In the genomic region with DNA sequence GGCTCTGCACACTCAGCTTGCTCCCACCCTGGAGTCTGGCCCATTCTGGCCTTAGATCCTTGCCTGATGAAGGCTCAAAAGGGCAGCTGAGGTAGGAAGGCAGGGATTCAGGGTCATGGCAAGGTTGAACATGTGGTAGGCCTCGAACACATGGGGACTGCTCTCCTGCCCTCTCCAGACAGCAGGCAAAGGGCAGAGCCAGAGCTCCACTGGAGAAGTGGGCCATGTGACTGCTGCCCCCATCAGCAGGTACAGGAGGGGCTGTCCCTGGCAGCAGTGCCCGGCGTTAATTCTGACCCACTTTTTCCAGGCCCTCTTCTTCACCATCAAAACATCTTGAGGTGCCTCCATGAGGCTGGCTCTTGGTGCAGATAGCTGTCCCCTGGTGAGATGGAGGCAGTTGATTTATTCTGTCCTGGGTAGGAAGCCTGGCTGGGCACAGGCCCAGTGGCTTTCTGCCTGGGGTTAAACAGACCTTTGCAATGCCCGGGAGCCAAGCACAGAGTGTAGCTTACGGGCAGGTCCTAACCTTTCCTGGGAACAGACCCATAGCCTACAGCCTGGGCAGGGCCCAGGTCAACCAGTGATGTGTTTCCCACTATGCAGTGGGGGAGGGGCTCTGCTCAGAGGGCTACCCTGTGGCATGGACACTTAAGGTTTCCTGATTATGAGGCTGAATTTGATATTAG, we compare ENCODE assay signal across 8 mouse cellular contexts. TPM values are rescaled to one million over a fixed set of nuclear protein-coding genes. Genes with fewer than 3 reads are reported as not detected.
DNase-seq lines count a peak whose midpoint lies in the region; ATAC-seq lines count a peak whose summit lies in the region.

No protein-coding gene starts in this region.

- H3K4me3 ChIP-seq in heart, embryonic 15.5 days = peak overlapping the region; percentile 86
- peak overlapping the region; percentile 97 for H3K4me3 ChIP-seq in brown adipose tissue, adult 24 weeks (ENCODE audit: insufficient read depth, low read depth, low read length)
- peak overlapping the region; percentile 78 for H3K4me3 ChIP-seq in liver, embryonic 13.5 days (replicated peaks)

- H3K36me3 ChIP-seq in heart, embryonic 15.5 days = peaks cover 28% of the 10 kb centered on the region
- peaks cover 56% of the 10 kb centered on the region for H3K36me3 ChIP-seq in liver, embryonic 13.5 days

- DNase-seq in heart, adult 8-10 months (ENCODE audit: low spot score) = no peak
- peak; percentile 76 to 84 for DNase-seq in gastrocnemius, adult 8-10 months (ENCODE audit: low spot score in 2 of 2)
- no peak for DNase-seq in liver, embryonic 13.5 days
- no peak for DNase-seq in layer of hippocampus, postnatal 25 days (ENCODE audit: extremely low spot score in 1 of 2, low spot score in 1 of 2)
- DNase-seq in testis, postnatal 14 days (ENCODE audit: low spot score) = no peak

- no peaks in the 10 kb centered on the region for H3K27me3 ChIP-seq in heart, embryonic 15.5 days
- H3K27me3 ChIP-seq in liver, embryonic 13.5 days = no peaks in the 10 kb centered on the region

- 61% methylated on average over 5 of the region's 5 CpGs for WGBS in heart, embryonic 15.5 days
- 50% methylated on average over 5 of the region's 5 CpGs for WGBS in liver, embryonic 13.5 days (ENCODE audit: insufficient replicate concordance)

- peaks cover 59% of the 10 kb centered on the region for H3K4me1 ChIP-seq in heart, embryonic 15.5 days (replicated peaks)
- peaks cover 24% of the 10 kb centered on the region for H3K4me1 ChIP-seq in brown adipose tissue, adult 24 weeks (ENCODE audit: control insufficient read depth, insufficient read depth, insufficient read length, low read length)
- peaks cover 78% of the 10 kb centered on the region for H3K4me1 ChIP-seq in liver, embryonic 13.5 days (replicated peaks)

- no peak for ATAC-seq in heart, embryonic 15.5 days (replicated peaks; ENCODE audit: insufficient number of reproducible peaks, insufficient read depth, low FRiP score, low read depth)
- no peak for ATAC-seq in liver, embryonic 13.5 days (ENCODE audit: low read depth)
- ATAC-seq in megakaryocyte-erythroid progenitor cell, adult 5-6 weeks (replicated peaks; ENCODE audit: low FRiP score, low TSS enrichment, poor library complexity, severe bottlenecking) = no peak

- H3K9me3 ChIP-seq in heart, embryonic 15.5 days (replicated peaks) = no peaks in the 10 kb centered on the region
- no peaks in the 10 kb centered on the region for H3K9me3 ChIP-seq in liver, embryonic 13.5 days (replicated peaks)

- H3K4me2 ChIP-seq in heart, embryonic 15.5 days = peak overlapping the region; percentile 66
- H3K4me2 ChIP-seq in liver, embryonic 13.5 days = peak overlapping the region; percentile 99

- H3K27ac ChIP-seq in heart, embryonic 15.5 days = peak overlapping the region; percentile 52
- H3K27ac ChIP-seq in brown adipose tissue, adult 24 weeks (replicated peaks; ENCODE audit: low read depth, low read length) = peak overlapping the region; percentile 14; the same call in 1 of the 2 replicates
- peak overlapping the region; percentile 98 for H3K27ac ChIP-seq in liver, embryonic 13.5 days

- peak overlapping the region; percentile 91 for H3K9ac ChIP-seq in heart, embryonic 15.5 days
- peak overlapping the region; percentile 98 for H3K9ac ChIP-seq in liver, embryonic 13.5 days

RNA-seq across cellular contexts. Expression of gene Bsg, which starts 2.3 kb away (rescaled TPM):
- polyA plus RNA-seq in heart, embryonic 15.5 days (2015; fragmentation: Nextera tagmentation; extraction: Ambion mirVana) = 998 and 1,017 TPM in 2 replicates
- 1,000 to 10,000 TPM; 1,424 to 1,552 (median 1,533) TPM for total RNA-seq in heart, adult 8-10 months (2022)
- 495 and 669 TPM in 2 replicates for polyA plus RNA-seq in brown adipose tissue, adult 24 weeks (2012; ENCODE audit: insufficient read depth, insufficient read length, missing spikeins)
- 100 to 1,000 TPM; 524 to 920 (median 651) TPM for total RNA-seq in gastrocnemius, adult 8-10 months (2022)
- polyA plus RNA-seq in liver, embryonic 13.5 days (2015; fragmentation: Nextera tagmentation; extraction: Ambion mirVana) = 903 and 946 TPM in 2 replicates
- 361 and 460 TPM in 2 replicates for total RNA-seq in megakaryocyte-erythroid progenitor cell, adult 5-6 weeks (2014; fragmentation: Nextera tagmentation)
- total RNA-seq in megakaryocyte-erythroid progenitor cell, adult 5-6 weeks (2017) = 350 and 443 TPM in 2 replicates
- total RNA-seq in layer of hippocampus, postnatal 25 days (2021) = 100 to 1,000 TPM; 610 to 665 TPM

RNA-seq across cellular contexts. Expression of gene Hcn2, which starts 9.9 kb away (rescaled TPM):
- polyA plus RNA-seq in heart, embryonic 15.5 days (2015; fragmentation: Nextera tagmentation; extraction: Ambion mirVana) = 0.08 and 0.09 TPM in 2 replicates
- 10 to 100 TPM; 13.7 to 16.7 (median 15.1) TPM for total RNA-seq in heart, adult 8-10 months (2022)
- 0.52 TPM in 1 of 2 replicates, not detected in the other for polyA plus RNA-seq in brown adipose tissue, adult 24 weeks (2012; ENCODE audit: insufficient read depth, insufficient read length, missing spikeins)
- under 1 TPM; 0.39 to 0.86 (median 0.73) TPM for total RNA-seq in gastrocnemius, adult 8-10 months (2022)
- not detected in 2 replicates for polyA plus RNA-seq in liver, embryonic 13.5 days (2015; fragmentation: Nextera tagmentation; extraction: Ambion mirVana)
- 0.50 TPM in 1 of 2 replicates, not detected in the other for total RNA-seq in megakaryocyte-erythroid progenitor cell, adult 5-6 weeks (2014; fragmentation: Nextera tagmentation)
- total RNA-seq in megakaryocyte-erythroid progenitor cell, adult 5-6 weeks (2017) = not detected in 2 replicates
- total RNA-seq in layer of hippocampus, postnatal 25 days (2021) = 100 to 1,000 TPM; 108 to 110 TPM

RNA-seq across cellular contexts. Expression of gene Gzmm, which starts 17.7 kb away (rescaled TPM):
- polyA plus RNA-seq in heart, embryonic 15.5 days (2015; fragmentation: Nextera tagmentation; extraction: Ambion mirVana) = 1.1 TPM in 2 replicates
- 1 to 10 TPM; 7.6 to 9.0 (median 8.3) TPM for total RNA-seq in heart, adult 8-10 months (2022)
- not detected in 2 replicates for polyA plus RNA-seq in brown adipose tissue, adult 24 weeks (2012; ENCODE audit: insufficient read depth, insufficient read length, missing spikeins)
- total RNA-seq in gastrocnemius, adult 8-10 months (2022) = 10 to 100 TPM in 3 of 4 experiments, 1 to 10 TPM in 1; 9.9 to 15.9 (median 10.2) TPM
- 0.22 and 0.32 TPM in 2 replicates for polyA plus RNA-seq in liver, embryonic 13.5 days (2015; fragmentation: Nextera tagmentation; extraction: Ambion mirVana)
- total RNA-seq in megakaryocyte-erythroid progenitor cell, adult 5-6 weeks (2014; fragmentation: Nextera tagmentation) = 1.7 and 1.8 TPM in 2 replicates
- total RNA-seq in megakaryocyte-erythroid progenitor cell, adult 5-6 weeks (2017) = 1.7 and 2.4 TPM in 2 replicates
- 1 to 10 TPM; 2.4 to 3.1 TPM for total RNA-seq in layer of hippocampus, postnatal 25 days (2021)

RNA-seq across cellular contexts. Expression of gene Cdc34, which starts 24.6 kb away (rescaled TPM):
- 86.7 and 98.4 TPM in 2 replicates for polyA plus RNA-seq in heart, embryonic 15.5 days (2015; fragmentation: Nextera tagmentation; extraction: Ambion mirVana)
- 100 to 1,000 TPM; 201 to 230 (median 213) TPM for total RNA-seq in heart, adult 8-10 months (2022)
- 181 and 274 TPM in 2 replicates for polyA plus RNA-seq in brown adipose tissue, adult 24 weeks (2012; ENCODE audit: insufficient read depth, insufficient read length, missing spikeins)
- total RNA-seq in gastrocnemius, adult 8-10 months (2022) = 100 to 1,000 TPM; 381 to 451 (median 390) TPM
- polyA plus RNA-seq in liver, embryonic 13.5 days (2015; fragmentation: Nextera tagmentation; extraction: Ambion mirVana) = 164 and 166 TPM in 2 replicates
- 134 and 152 TPM in 2 replicates for total RNA-seq in megakaryocyte-erythroid progenitor cell, adult 5-6 weeks (2014; fragmentation: Nextera tagmentation)
- total RNA-seq in megakaryocyte-erythroid progenitor cell, adult 5-6 weeks (2017) = 128 and 236 TPM in 2 replicates
- total RNA-seq in layer of hippocampus, postnatal 25 days (2021) = 10 to 100 TPM; 67.1 to 77.7 TPM

RNA-seq across cellular contexts. Expression of gene Tpgs1, which starts 37.4 kb away (rescaled TPM):
- 39.5 and 46.8 TPM in 2 replicates for polyA plus RNA-seq in heart, embryonic 15.5 days (2015; fragmentation: Nextera tagmentation; extraction: Ambion mirVana)
- total RNA-seq in heart, adult 8-10 months (2022) = 10 to 100 TPM; 14.5 to 20.0 (median 16.9) TPM
- 17.0 and 17.6 TPM in 2 replicates for polyA plus RNA-seq in brown adipose tissue, adult 24 weeks (2012; ENCODE audit: insufficient read depth, insufficient read length, missing spikeins)
- 10 to 100 TPM; 17.6 to 21.1 (median 20.1) TPM for total RNA-seq in gastrocnemius, adult 8-10 months (2022)
- 25.3 and 27.5 TPM in 2 replicates for polyA plus RNA-seq in liver, embryonic 13.5 days (2015; fragmentation: Nextera tagmentation; extraction: Ambion mirVana)
- 8.5 and 10.8 TPM in 2 replicates for total RNA-seq in megakaryocyte-erythroid progenitor cell, adult 5-6 weeks (2014; fragmentation: Nextera tagmentation)
- total RNA-seq in megakaryocyte-erythroid progenitor cell, adult 5-6 weeks (2017) = 2.9 and 4.1 TPM in 2 replicates
- 10 to 100 TPM; 74.9 to 79.7 TPM for total RNA-seq in layer of hippocampus, postnatal 25 days (2021)

Comparison
In these comparisons a context has a peak if more than half of its experiments do, and no peak if none do; other contexts are left out.
1. H3K27ac ChIP-seq: peak in every context shown above with its lines; median percentile 98 in liver, embryonic 13.5 days; 52 in heart, embryonic 15.5 days; 14 in brown adipose tissue, adult 24 weeks.
2. DNase-seq: peak in gastrocnemius, adult 8-10 months (2 of 2); none in heart, adult 8-10 months (single experiment), liver, embryonic 13.5 days (single experiment), layer of hippocampus, postnatal 25 days (0 of 2) and testis, postnatal 14 days (single experiment).
3. RNA of gene Hcn2, which starts 9.9 kb away (total RNA-seq): 108 to 110 TPM in layer of hippocampus, postnatal 25 days and 13.7 to 16.7 TPM in heart, adult 8-10 months; 0.39 to 0.86 TPM in gastrocnemius, adult 8-10 months and 0.50 TPM in megakaryocyte-erythroid progenitor cell, adult 5-6 weeks; every median in the first group is over 4 times any median in the second.
4. Peak in every context shown above with its lines, with median percentiles within 50 percentile points of each other: H3K4me3 ChIP-seq.